Mouse (Mus musculus): Measurements from ENCODE around the gene Fstl3.

DNA sequence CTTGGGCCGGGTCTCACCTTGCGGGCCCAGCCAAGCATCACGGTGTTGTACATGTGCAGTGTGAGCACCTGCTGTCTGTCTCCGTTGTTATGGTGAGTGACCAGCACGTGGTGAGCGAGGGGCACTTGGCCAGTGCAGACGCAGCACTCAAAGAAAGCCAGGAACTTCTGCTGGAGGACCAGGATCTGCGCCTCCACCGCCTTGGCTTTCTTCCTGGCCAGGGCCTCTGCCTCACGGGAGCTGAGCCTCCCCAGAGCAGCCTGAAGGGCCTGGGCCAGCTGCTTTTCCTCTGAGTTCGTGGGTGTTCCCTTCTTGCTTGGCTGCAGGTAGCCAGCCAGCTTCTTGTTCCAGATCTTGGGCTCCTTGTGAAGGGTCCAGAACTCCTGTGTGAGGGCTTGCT lies 33.9 kb upstream of the Fstl3 start:
- TF ChIP-seq CTCF (IDR thresholded peaks at IDR 0.05; ENCODE audit: low read depth, low read length), result no peak
- TF ChIP-seq GATA1 (IDR thresholded peaks at IDR 0.05; ENCODE audit: borderline replicate concordance, low read length), result no peak
- no peak for TF ChIP-seq GATA2 (IDR thresholded peaks at IDR 0.05; ENCODE audit: borderline replicate concordance, low read depth, low read length)
- no peak for TF ChIP-seq POLR2AphosphoS5 (IDR thresholded peaks at IDR 0.05; ENCODE audit: insufficient replicate concordance, low read depth, low read length)
